Mouse (Mus musculus) heart, embryonic 13.5 days (tissue): ENCODE results near the gene Rtl4. TPM values are rescaled to one million over a fixed set of nuclear protein-coding genes. Genes with fewer than 3 reads are reported as not detected.

ENCODE experiments used
- ATAC-seq: fragments of 200-750 bp; cut with Nextera tagmentation; 2 replicates; pipeline ENCODE4 v1.8.0; 2017; ENCODE audit warnings: moderate TSS enrichment; ENCODE audit not compliant: insufficient number of reproducible peaks, low FRiP score, low TSS enrichment; ENCODE audit errors: extremely low read depth
- H3K27ac ChIP-seq: fragments of 300-500 bp; sonication (generic); replicated peaks from 2 replicates; pipeline ENCODE4 v1.5.1; 2015; ENCODE audit warnings: moderate library complexity, mild to moderate bottlenecking, inconsistent platforms
- H3K27me3 ChIP-seq: fragments of 300-500 bp; sonication (generic); replicated peaks from 2 replicates; pipeline ENCODE4 v1.6.1; 2015; ENCODE audit warnings: mild to moderate bottlenecking, inconsistent platforms
- H3K36me3 ChIP-seq: fragments of 300-500 bp; sonication (generic); 2 replicates; pipeline ENCODE4 v1.6.1; 2015; ENCODE audit warnings: mild to moderate bottlenecking, inconsistent platforms
- H3K4me1 ChIP-seq: fragments of 300-500 bp; sonication (generic); 2 replicates; pipeline ENCODE4 v1.6.1; 2015; ENCODE audit warnings: inconsistent platforms
- H3K4me2 ChIP-seq: fragments of 300-500 bp; sonication (generic); 2 replicates; pipeline ENCODE4 v1.6.1; 2015; ENCODE audit warnings: inconsistent platforms, mild to moderate bottlenecking, moderate library complexity
- H3K4me3 ChIP-seq: fragments of 300-500 bp; sonication (generic); 2 replicates; pipeline ENCODE4 v1.5.1; 2015; ENCODE audit warnings: moderate library complexity, mild to moderate bottlenecking, inconsistent platforms
- H3K9ac ChIP-seq: fragments of 300-500 bp; sonication (generic); 2 replicates; pipeline ENCODE4 v1.6.1; 2015; ENCODE audit warnings: inconsistent platforms, mild to moderate bottlenecking, moderate library complexity
- H3K9me3 ChIP-seq: fragments of 300-500 bp; sonication (generic); 2 replicates; pipeline ENCODE4 v1.6.1; 2016; ENCODE audit warnings: inconsistent platforms
- WGBS: fragments of 180-500 bp; shearing (Covaris S2); methylation state at CpG from one replicate; pipeline ENCODE4 v1.1.7; 2015; ENCODE audit warnings: mixed read lengths; 5-methylcytosine and 5-hydroxymethylcytosine counted together
- microRNA counts: library from miRNA; unstranded; fragments of <30 nt; microRNA quantifications from one replicate; lab custom pipeline; 2016
- microRNA-seq: library from miRNA; unstranded; fragments of <30 nt; microRNA quantifications from one replicate; pipeline ENCODE4, GENCODE M21; 2016
- polyA plus RNA-seq: library from polyadenylated mRNA; unstranded; fragments of >200 nt; fragmentation: Nextera tagmentation; extraction: Ambion mirVana; gene quantifications from 2 replicates; pipeline ENCODE4 v1.2.1, GENCODE M21; 2015

Rtl4 gene
- polyA plus RNA-seq, 1 experiment from 2014 or later: 0.40 TPM

- no peak overlapping the region for H3K4me2 ChIP-seq
- H3K4me1 ChIP-seq: no peaks in the 10 kb centered on the region
- no peak overlapping the region for H3K27ac ChIP-seq
- H3K4me3 ChIP-seq: no peak overlapping the region
- 58% methylated on average over 2 of the region's 2 CpGs for WGBS
- H3K9me3 ChIP-seq: no peaks in the 10 kb centered on the region
- H3K36me3 ChIP-seq: no peaks in the 10 kb centered on the region
- no peak for ATAC-seq
- H3K27me3 ChIP-seq: no peaks in the 10 kb centered on the region
- H3K9ac ChIP-seq: no peak overlapping the region
Observed at GRCm38 (mm10) chrX:145065484-145065913, 376.8 kb downstream of the Rtl4 start.

GRCm38 (mm10) chrX:145089802-145090201 is 401.1 kb downstream of the Rtl4 start:
- H3K9me3 ChIP-seq: no peaks in the 10 kb centered on the region
- no peak overlapping the region for H3K4me2 ChIP-seq
- no peak overlapping the region for H3K27ac ChIP-seq
- H3K27me3 ChIP-seq: no peaks in the 10 kb centered on the region
- no peaks in the 10 kb centered on the region for H3K36me3 ChIP-seq
- H3K4me1 ChIP-seq: no peaks in the 10 kb centered on the region
- ATAC-seq: no peak
- H3K4me3 ChIP-seq: no peak overlapping the region
- no peak overlapping the region for H3K9ac ChIP-seq

- no peak overlapping the region for H3K4me2 ChIP-seq
- no peaks in the 10 kb centered on the region for H3K36me3 ChIP-seq
- no peak overlapping the region for H3K27ac ChIP-seq
- H3K27me3 ChIP-seq: no peaks in the 10 kb centered on the region
- H3K4me3 ChIP-seq: no peak overlapping the region
- H3K9me3 ChIP-seq: no peaks in the 10 kb centered on the region
- H3K4me1 ChIP-seq: no peaks in the 10 kb centered on the region
- no peak overlapping the region for H3K9ac ChIP-seq
- WGBS: 63% methylated on average over 3 of the region's 3 CpGs
- no peak for ATAC-seq
Observed at GRCm38 (mm10) chrX:145090360-145090759, 401.7 kb downstream of the Rtl4 start.

GRCm38 (mm10) chrX:145090964-145091363 is 402.3 kb downstream of the Rtl4 start:
- H3K27ac ChIP-seq: no peak overlapping the region
- H3K4me3 ChIP-seq: no peak overlapping the region
- H3K9ac ChIP-seq: no peak overlapping the region
- no peaks in the 10 kb centered on the region for H3K9me3 ChIP-seq
- no peak overlapping the region for H3K4me2 ChIP-seq
- no peak for ATAC-seq
- H3K27me3 ChIP-seq: no peaks in the 10 kb centered on the region
- no peaks in the 10 kb centered on the region for H3K36me3 ChIP-seq
- no peaks in the 10 kb centered on the region for H3K4me1 ChIP-seq
- WGBS: 77% methylated on average over 2 of the region's 2 CpGs

MicroRNA genes within 50 kb of the gene (microRNA counts, 519-probe panel; counts per million panel counts)
- microRNA mmu-miR-3472 (lab: Ali Mortazavi, UCI): 209 counts per million, percentile 61 among the panel's probes with 10 or more counts

Small RNA genes within 50 kb of the gene (microRNA-seq; reads per million reads assigned to microRNA genes)
- gene Mir3472: not detected

Other genes starting within 250 kb of the Rtl4 start
- 0.05 TPM in 1 of 2 replicates, not detected in the other for gene Trpc5os, start 232.3 kb upstream of the Rtl4 start, polyA plus RNA-seq
- 0.15 and 0.17 TPM in 2 replicates for gene Trpc5, start 727 bp upstream of the Rtl4 start, polyA plus RNA-seq